Mouse (Mus musculus) embryo, embryonic 10.5 days (tissue): ENCODE data around the gene Raet1e.
"Not testable (repeated sequence)": the region's sequence is repeated elsewhere in the genome, so short reads cannot be mapped to it uniquely, and the experiment has no call there.

Experiments used
- DNase-seq: peaks from one replicate; pipeline ENCODE4 v3.0.0-alpha.2; 2015; ENCODE audit warnings: low spot score

The Raet1e gene

GRCm38 (mm10) chr10:22158310-22158999, at the start of gene Raet1e, which contains the start of gene H60b:
Gene Raet1e, plus strand, starts transcription at chr10:22158569.
Gene H60b, plus strand, starts transcription at chr10:22158586.
- DNase-seq = peak; percentile 79

GRCm38 (mm10) chr10:22140665-22141280, 17.6 kb upstream of the Raet1e start:
- peak; percentile 91 for DNase-seq

GRCm38 (mm10) chr10:22142194-22142593, 16.2 kb upstream of the Raet1e start:
- peak; percentile 78 for DNase-seq

GRCm38 (mm10) chr10:22142926-22143325, 15.4 kb upstream of the Raet1e start:
- DNase-seq = no peak

GRCm38 (mm10) chr10:22148441-22149072, 9.8 kb upstream of the Raet1e start:
- peak; percentile 84 for DNase-seq

GRCm38 (mm10) chr10:22149073-22149690, 9.2 kb upstream of the Raet1e start, which contains the start of gene E030030I06Rik:
Gene E030030I06Rik, minus strand, starts transcription at chr10:22149270.
- DNase-seq = peak; percentile 63

GRCm38 (mm10) chr10:22149691-22150465, 8.5 kb upstream of the Raet1e start:
- DNase-seq = peak; percentile 57

GRCm38 (mm10) chr10:22150593-22150992, 7.8 kb upstream of the Raet1e start:
- peak; percentile 53 for DNase-seq

GRCm38 (mm10) chr10:22151056-22151862, 7.1 kb upstream of the Raet1e start:
- DNase-seq = peak; percentile 28

- peak; percentile 56 for DNase-seq
These were observed 6.3 kb upstream of the Raet1e start for GRCm38 (mm10) chr10:22151863-22152640.

GRCm38 (mm10) chr10:22153147-22153690, 5.2 kb upstream of the Raet1e start:
- DNase-seq = peak; percentile 26

- DNase-seq = peak; percentile 65
These were observed 4.2 kb upstream of the Raet1e start for GRCm38 (mm10) chr10:22154127-22154526.

GRCm38 (mm10) chr10:22154871-22155799, 3.2 kb upstream of the Raet1e start:
- DNase-seq = peak; percentile 38

GRCm38 (mm10) chr10:22159131-22159561, 777 bp downstream of the Raet1e start:
- peak; percentile 56 for DNase-seq

GRCm38 (mm10) chr10:22159581-22160140, 1.3 kb downstream of the Raet1e start:
- DNase-seq = peak; percentile 17

- DNase-seq = not testable (repeated sequence)
These were observed 4.9 kb downstream of the Raet1e start for GRCm38 (mm10) chr10:22163279-22163678.

GRCm38 (mm10) chr10:22163705-22164583, 5.6 kb downstream of the Raet1e start:
- peak; percentile 74 for DNase-seq
